Mouse (Mus musculus): ENCODE results near the gene Acot6. TPM values are rescaled to one million over a fixed set of nuclear protein-coding genes. Genes with fewer than 3 reads are reported as not detected.

The Acot6 gene
- total and polyA plus RNA-seq, 3 experiments, result 0.08 TPM; not detected in 2

GRCm38 (mm10) chr12:84071696-84072095 lies 28.8 kb upstream of the Acot6 start:
- Histone ChIP-seq H3K27ac (ENCODE audit: insufficient read depth, low read depth) (no peak overlapping the region), H3K9ac (ENCODE audit: insufficient read depth, low read depth) (no peak overlapping the region), H3K4me2 (ENCODE audit: insufficient read depth, low read depth, poor library complexity, severe bottlenecking) (no peak overlapping the region), H3K4me3 (replicated peaks in 1 of 3; ENCODE audit: low read depth in 2 of 3, low read length in 2 of 3, poor library complexity in 1 of 3) (no peak overlapping the region), H3K27me3 (replicated peaks) (no peaks in the 10 kb centered on the region), H3K79me2 (replicated peaks; ENCODE audit: control insufficient read depth, extremely low read depth, insufficient read depth, poor library complexity, severe bottlenecking) (no peaks in the 10 kb centered on the region), H3K9me3 (replicated peaks; ENCODE audit: low read length) (no peaks in the 10 kb centered on the region), H3K36me3 (replicated peaks in 1 of 2; ENCODE audit: control insufficient read depth in 1 of 2, insufficient read depth in 1 of 2, low read length in 1 of 2) (no peaks in the 10 kb centered on the region), H3K4me1 (ENCODE audit: control insufficient read depth in 1 of 2, insufficient read depth in 2 of 2) (no peaks in the 10 kb centered on the region)
- TF ChIP-seq TBP (conservative IDR thresholded peaks at IDR 0.05; ENCODE audit: low read depth, low read length), result no peak
- TF ChIP-seq ELF1 (IDR thresholded peaks at IDR 0.05; ENCODE audit: low read depth, low read length), result no peak
- TF ChIP-seq POLR2A (IDR thresholded peaks at IDR 0.05; ENCODE audit: low read depth, low read length), result no peak
- no peak for TF ChIP-seq POLR2AphosphoS2 (IDR thresholded peaks at IDR 0.05; ENCODE audit: low read depth, low read length)
- TF ChIP-seq ETS1 (conservative IDR thresholded peaks at IDR 0.05; ENCODE audit: low read depth, low read length), result no peak
- no peak for TF ChIP-seq UBTF (IDR thresholded peaks at IDR 0.05; ENCODE audit: low read depth, low read length)
- TF ChIP-seq GABPA (IDR thresholded peaks at IDR 0.05; ENCODE audit: insufficient replicate concordance, low read depth, low read length), result no peak
- TF ChIP-seq TCF12 (IDR thresholded peaks at IDR 0.05; ENCODE audit: low read depth, low read length), result no peak
- no peak for TF ChIP-seq JUND (conservative IDR thresholded peaks at IDR 0.05; ENCODE audit: low read depth, low read length)
- TF ChIP-seq MYC (IDR thresholded peaks at IDR 0.05; ENCODE audit: low read depth, low read length), result no peak
- DNase-seq (ENCODE audit: extremely low read depth), result no peak
- in situ Hi-C loops (cut with MboI; ENCODE audit: low pct_ligation_motif_present, low pct_unique_long_range_greater_than_20kb, low sequenced_read_pairs), result loop anchor here (25.0 kb wide), 2 partner anchors 109 to 284 kb away; partner anchors contain the start of gene Riox1
- dilution Hi-C loops (cut with MboI; ENCODE audit: extremely low pct_ligation_motif_present, extremely low pct_unique_long_range_greater_than_20kb, low sequenced_read_pairs), result no loop called here

- no peaks in the 10 kb centered on the region for H3K4me1 ChIP-seq (ENCODE audit: control insufficient read depth in 1 of 2, insufficient read depth in 2 of 2)
- H3K36me3 ChIP-seq (replicated peaks in 1 of 2; ENCODE audit: control insufficient read depth in 1 of 2, insufficient read depth in 1 of 2, low read length in 1 of 2), result no peaks in the 10 kb centered on the region
- H3K4me3 ChIP-seq (replicated peaks in 1 of 3; ENCODE audit: low read depth in 2 of 3, low read length in 2 of 3, poor library complexity in 1 of 3), result no peak overlapping the region
- no peak for TF ChIP-seq MXI1 (IDR thresholded peaks at IDR 0.05; ENCODE audit: low read depth, low read length)
- H3K9ac ChIP-seq (ENCODE audit: insufficient read depth, low read depth), result no peak overlapping the region
- no peaks in the 10 kb centered on the region for H3K27me3 ChIP-seq (replicated peaks)
- H3K27ac ChIP-seq (ENCODE audit: insufficient read depth, low read depth), result no peak overlapping the region
- H3K4me2 ChIP-seq (ENCODE audit: insufficient read depth, low read depth, poor library complexity, severe bottlenecking), result no peak overlapping the region
- H3K79me2 ChIP-seq (replicated peaks; ENCODE audit: control insufficient read depth, extremely low read depth, insufficient read depth, poor library complexity, severe bottlenecking), result no peaks in the 10 kb centered on the region
- in situ Hi-C loops (cut with MboI; ENCODE audit: low pct_ligation_motif_present, low pct_unique_long_range_greater_than_20kb, low sequenced_read_pairs) (no loop called here), dilution Hi-C loops (cut with MboI; ENCODE audit: extremely low pct_ligation_motif_present, extremely low pct_unique_long_range_greater_than_20kb, low sequenced_read_pairs) (no loop called here)
- no peak for DNase-seq (ENCODE audit: extremely low read depth)
- no peaks in the 10 kb centered on the region for H3K9me3 ChIP-seq (replicated peaks; ENCODE audit: low read length)
These were observed 23.0 kb upstream of the Acot6 start for GRCm38 (mm10) chr12:84077371-84077990.

GRCm38 (mm10) chr12:84083842-84084241 lies 16.6 kb upstream of the Acot6 start:
- Histone ChIP-seq H3K27ac (ENCODE audit: insufficient read depth, low read depth) (no peak overlapping the region), H3K9me3 (replicated peaks; ENCODE audit: low read length) (no peaks in the 10 kb centered on the region), H3K36me3 (replicated peaks in 1 of 2; ENCODE audit: control insufficient read depth in 1 of 2, insufficient read depth in 1 of 2, low read length in 1 of 2) (no peaks in the 10 kb centered on the region), H3K27me3 (replicated peaks) (peaks cover 3% of the 10 kb centered on the region), H3K79me2 (replicated peaks; ENCODE audit: control insufficient read depth, extremely low read depth, insufficient read depth, poor library complexity, severe bottlenecking) (no peaks in the 10 kb centered on the region), H3K4me3 (replicated peaks in 1 of 3; ENCODE audit: low read depth in 2 of 3, low read length in 2 of 3, poor library complexity in 1 of 3) (no peak overlapping the region), H3K4me2 (ENCODE audit: insufficient read depth, low read depth, poor library complexity, severe bottlenecking) (no peak overlapping the region), H3K4me1 (ENCODE audit: control insufficient read depth in 1 of 2, insufficient read depth in 2 of 2) (no peaks in the 10 kb centered on the region), H3K9ac (ENCODE audit: insufficient read depth, low read depth) (no peak overlapping the region)
- TF ChIP-seq MEF2A (IDR thresholded peaks at IDR 0.05; ENCODE audit: borderline replicate concordance, low read depth, low read length) (no peak), MYC (IDR thresholded peaks at IDR 0.05; ENCODE audit: low read depth, low read length) (no peak), TCF12 (IDR thresholded peaks at IDR 0.05; ENCODE audit: low read depth, low read length) (no peak), UBTF (IDR thresholded peaks at IDR 0.05; ENCODE audit: low read depth, low read length) (no peak), HCFC1 (IDR thresholded peaks at IDR 0.05; ENCODE audit: low read depth, low read length) (no peak), KAT2A (IDR thresholded peaks at IDR 0.05; ENCODE audit: insufficient replicate concordance, low read length) (no peak), ZNF384 (IDR thresholded peaks at IDR 0.05; ENCODE audit: low read depth, low read length) (no peak), MAFK (IDR thresholded peaks at IDR 0.05; ENCODE audit: insufficient replicate concordance, low read length) (no peak), SIN3A (IDR thresholded peaks at IDR 0.05; ENCODE audit: low read length) (no peak), NELFE (IDR thresholded peaks at IDR 0.05; ENCODE audit: low read depth, low read length) (no peak), EP300 (IDR thresholded peaks at IDR 0.05; ENCODE audit: low read length) (no peak), CHD2 (IDR thresholded peaks at IDR 0.05; ENCODE audit: low read length) (no peak), USF2 (conservative IDR thresholded peaks at IDR 0.05; ENCODE audit: low read depth, low read length) (no peak), NRF1 (IDR thresholded peaks at IDR 0.05; ENCODE audit: low read depth, low read length) (no peak), ZC3H11A (IDR thresholded peaks at IDR 0.05; ENCODE audit: low read depth, low read length) (no peak), ELF1 (IDR thresholded peaks at IDR 0.05; ENCODE audit: low read depth, low read length) (no peak), CHD1 (IDR thresholded peaks at IDR 0.05; ENCODE audit: low read depth, low read length) (no peak)
- in situ Hi-C loops (cut with MboI; ENCODE audit: low pct_ligation_motif_present, low pct_unique_long_range_greater_than_20kb, low sequenced_read_pairs) (no loop called here), dilution Hi-C loops (cut with MboI; ENCODE audit: extremely low pct_ligation_motif_present, extremely low pct_unique_long_range_greater_than_20kb, low sequenced_read_pairs) (no loop called here)
- DNase-seq (ENCODE audit: extremely low read depth), result no peak

Measured in CH12.LX (cell line).